Mouse (Mus musculus) limb, embryonic 15.5 days (tissue): ENCODE measurements around the gene Gm2115. TPM values are rescaled to one million over a fixed set of nuclear protein-coding genes. Genes with fewer than 3 reads are reported as not detected.

ENCODE experiments used
- ATAC-seq: fragments of 200-750 bp; cut with Nextera tagmentation; 2 replicates; pipeline ENCODE4 v1.8.0; 2017; ENCODE audit warnings: low read depth, moderate TSS enrichment; ENCODE audit not compliant: insufficient number of reproducible peaks, low FRiP score, low TSS enrichment
- H3K27ac ChIP-seq: fragments of 300-500 bp; sonication (generic); 2 replicates; pipeline ENCODE4 v1.5.1; 2015; ENCODE audit warnings: moderate library complexity, mild to moderate bottlenecking, inconsistent platforms
- H3K27me3 ChIP-seq: fragments of 300-500 bp; sonication (generic); 2 replicates; pipeline ENCODE4 v1.6.1; 2015; ENCODE audit warnings: inconsistent platforms
- H3K36me3 ChIP-seq: fragments of 300-500 bp; sonication (generic); 2 replicates; pipeline ENCODE4 v1.6.1; 2015; ENCODE audit warnings: inconsistent platforms
- H3K4me1 ChIP-seq: fragments of 300-500 bp; sonication (generic); 2 replicates; pipeline ENCODE4 v1.6.1; 2015; ENCODE audit warnings: inconsistent platforms
- H3K4me2 ChIP-seq: fragments of 300-500 bp; sonication (generic); 2 replicates; pipeline ENCODE4 v1.6.1; 2015; ENCODE audit warnings: mild to moderate bottlenecking, inconsistent platforms
- H3K4me3 ChIP-seq: fragments of 300-500 bp; sonication (generic); 2 replicates; pipeline ENCODE4 v1.5.1; 2015; ENCODE audit warnings: mild to moderate bottlenecking, inconsistent platforms
- H3K9ac ChIP-seq: fragments of 300-500 bp; sonication (generic); 2 replicates; pipeline ENCODE4 v1.6.1; 2015; ENCODE audit warnings: inconsistent platforms
- H3K9me3 ChIP-seq: fragments of 300-500 bp; sonication (generic); 2 replicates; pipeline ENCODE4 v1.6.1; 2016; ENCODE audit warnings: inconsistent platforms
- WGBS: fragments of 180-500 bp; shearing (Covaris S2); methylation state at CpG from one replicate; pipeline ENCODE4 v1.1.7; 2015; 5-methylcytosine and 5-hydroxymethylcytosine counted together
- polyA plus RNA-seq: library from polyadenylated mRNA; unstranded; fragments of >200 nt; fragmentation: Nextera tagmentation; extraction: Ambion mirVana; gene quantifications from 2 replicates; pipeline ENCODE4 v1.2.1, GENCODE M21; 2015

The Gm2115 gene
- polyA plus RNA-seq, 1 experiment from 2014 or later: 1.3 TPM

DNA sequence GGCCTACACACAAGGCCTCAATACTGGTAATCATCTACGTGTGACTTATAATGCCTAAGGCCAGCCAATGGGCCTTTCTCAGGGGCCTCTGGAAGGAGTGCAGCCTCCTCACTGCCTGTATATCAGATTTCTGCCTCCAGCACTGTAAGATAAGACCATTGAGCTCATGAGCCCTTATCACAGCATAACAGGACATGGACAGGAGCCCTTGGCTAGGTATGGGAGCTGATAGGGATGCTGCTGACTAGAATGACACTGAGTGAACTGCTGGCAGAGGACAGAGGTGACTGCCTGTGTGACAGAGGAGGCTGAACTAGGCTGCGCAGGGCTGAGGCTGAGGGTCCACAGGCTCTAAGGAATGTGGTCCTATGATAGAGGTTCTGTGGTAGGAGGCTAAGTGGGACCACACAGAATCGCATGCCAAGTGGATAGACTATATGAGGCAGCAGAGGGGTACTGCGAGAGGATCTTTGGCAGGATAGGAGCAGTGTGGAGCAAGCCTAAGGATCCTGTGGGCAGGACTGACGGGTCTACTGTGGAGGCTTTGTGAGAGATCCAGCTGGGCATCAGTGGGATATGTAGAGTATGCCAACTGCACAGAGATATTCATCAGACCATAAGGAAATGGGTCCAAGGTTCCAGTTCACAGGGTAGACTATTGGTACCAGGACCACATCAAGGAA is 58.5 kb downstream of the Gm2115 start:
- Histone ChIP-seq H3K36me3 (no peaks in the 10 kb centered on the region), H3K4me3 (no peak overlapping the region), H3K4me2 (no peak overlapping the region), H3K27ac (no peak overlapping the region), H3K27me3 (no peaks in the 10 kb centered on the region), H3K9ac (no peak overlapping the region), H3K4me1 (no peaks in the 10 kb centered on the region), H3K9me3 (no peaks in the 10 kb centered on the region)
- no peak for ATAC-seq
- WGBS: 91% methylated on average over 5 of the region's 5 CpGs

DNA sequence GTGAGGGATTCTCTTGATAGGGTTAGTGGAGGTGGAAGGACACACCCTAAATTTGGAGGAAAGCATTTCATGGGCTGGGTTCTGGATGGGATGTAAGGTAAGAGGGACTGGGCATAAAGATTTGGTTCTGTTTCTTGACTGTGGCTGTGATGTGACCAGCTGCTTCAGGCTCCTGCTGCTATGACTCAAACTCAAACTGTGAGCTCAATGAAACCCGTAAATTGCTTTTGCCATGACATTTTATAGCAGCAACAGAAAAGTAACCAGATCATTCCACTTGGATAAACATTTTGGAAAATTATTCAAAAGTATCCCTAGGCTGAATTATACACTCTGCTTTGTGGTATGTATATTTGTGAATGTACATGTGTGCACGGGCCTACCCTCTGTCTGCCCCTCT is 61.9 kb downstream of the Gm2115 start:
- peaks cover 3% of the 10 kb centered on the region; the same call in 1 of the 2 replicates for H3K4me1 ChIP-seq
- H3K9ac ChIP-seq: no peak overlapping the region
- no peaks in the 10 kb centered on the region for H3K27me3 ChIP-seq
- 78% methylated on average over 2 of the region's 2 CpGs for WGBS
- H3K36me3 ChIP-seq: no peaks in the 10 kb centered on the region
- no peak for ATAC-seq
- no peaks in the 10 kb centered on the region for H3K9me3 ChIP-seq
- no peak overlapping the region for H3K4me2 ChIP-seq
- no peak overlapping the region for H3K27ac ChIP-seq
- H3K4me3 ChIP-seq: no peak overlapping the region

DNA sequence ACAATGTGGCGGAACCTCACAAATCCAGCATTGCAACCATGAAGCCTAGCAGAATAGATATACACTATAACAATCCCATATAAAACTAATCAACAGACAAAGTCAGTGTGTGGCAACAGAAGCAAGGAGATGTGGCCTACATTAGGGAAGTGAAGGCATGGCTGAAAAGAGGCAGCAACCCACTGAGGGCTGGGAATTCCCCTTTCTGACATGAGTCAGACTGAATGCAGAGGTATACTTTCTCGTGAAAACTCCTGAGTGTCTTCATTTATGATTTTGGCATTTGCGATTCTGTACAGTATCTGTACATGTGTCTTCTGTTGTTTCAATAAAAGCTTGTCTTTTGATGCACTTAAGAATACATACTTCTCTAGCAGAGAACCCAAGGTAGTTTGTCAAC is 62.6 kb downstream of the Gm2115 start:
- 83% methylated on average over 3 of the region's 3 CpGs for WGBS
- Histone ChIP-seq H3K9ac (no peak overlapping the region), H3K27ac (no peak overlapping the region), H3K4me2 (no peak overlapping the region), H3K9me3 (no peaks in the 10 kb centered on the region), H3K36me3 (no peaks in the 10 kb centered on the region), H3K27me3 (no peaks in the 10 kb centered on the region), H3K4me1 (peaks cover 3% of the 10 kb centered on the region; the same call in 1 of the 2 replicates), H3K4me3 (no peak overlapping the region)
- no peak for ATAC-seq

DNA sequence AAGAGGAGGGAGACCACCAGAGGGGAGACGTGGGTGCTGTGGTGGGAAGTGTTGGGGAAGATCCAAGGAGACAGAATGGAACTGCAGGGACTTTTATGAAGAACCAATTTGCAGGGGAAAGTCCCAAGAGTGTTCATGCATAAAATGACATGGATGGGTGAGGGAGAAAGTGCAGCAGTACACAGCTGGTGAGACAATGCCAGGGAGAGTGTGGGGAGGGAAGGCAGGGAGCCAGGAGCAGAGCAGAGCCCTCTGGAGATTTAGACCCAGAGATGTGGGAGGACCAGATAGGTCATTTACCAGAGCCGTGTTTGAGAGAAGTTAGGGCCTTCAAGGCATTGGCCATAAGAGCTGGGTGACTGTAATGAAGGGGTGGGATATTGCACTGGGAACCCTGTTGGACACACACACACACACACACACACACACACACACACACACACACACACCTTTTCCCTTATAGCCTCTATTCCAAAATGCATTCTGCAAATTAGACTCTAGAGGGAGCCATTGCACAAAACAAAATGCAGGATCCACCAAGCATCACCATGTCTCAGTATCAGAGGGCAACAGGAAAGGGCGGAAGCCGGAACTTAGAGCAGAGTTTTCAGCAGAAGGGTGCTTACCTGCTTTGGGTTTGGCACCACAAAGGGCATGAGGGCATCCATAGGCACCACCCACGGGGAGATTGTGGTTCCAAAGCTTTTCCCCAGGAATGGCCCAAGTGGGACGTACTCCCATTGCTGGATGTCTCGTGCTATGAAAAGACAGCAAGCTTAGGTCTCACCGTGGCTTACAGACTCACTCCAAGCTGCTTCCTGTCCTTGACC is 65.5 kb downstream of the Gm2115 start:
- H3K4me3 ChIP-seq: no peak overlapping the region
- no peaks in the 10 kb centered on the region for H3K36me3 ChIP-seq
- 0 out of 2 replicates have a peak, but pooled peaks have one; percentile 8 for ATAC-seq
- H3K27ac ChIP-seq: no peak overlapping the region
- no peak overlapping the region for H3K4me2 ChIP-seq
- H3K4me1 ChIP-seq: peaks cover 3% of the 10 kb centered on the region; the same call in 1 of the 2 replicates
- no peaks in the 10 kb centered on the region for H3K9me3 ChIP-seq
- 47% methylated on average over 8 of the region's 8 CpGs for WGBS
- no peak overlapping the region for H3K9ac ChIP-seq
- no peaks in the 10 kb centered on the region for H3K27me3 ChIP-seq

DNA sequence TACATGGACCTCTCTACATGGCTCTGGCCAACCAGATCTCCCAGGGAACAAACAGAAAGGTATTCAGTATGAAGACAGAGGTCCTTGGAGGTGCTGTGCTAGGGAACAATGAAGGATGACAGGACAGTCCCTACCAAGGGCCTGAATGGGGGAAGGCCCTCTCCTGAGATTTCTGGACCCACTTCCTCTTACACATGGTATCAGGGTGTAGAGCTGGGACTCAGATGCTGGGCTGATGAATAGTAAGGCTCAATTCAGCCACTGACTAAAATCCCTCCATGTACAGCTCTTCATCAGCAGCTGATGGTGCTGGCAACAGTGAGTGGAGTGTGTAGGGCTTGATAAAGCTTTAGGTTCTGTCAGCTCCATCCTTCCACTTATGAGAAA is 66.2 kb downstream of the Gm2115 start:
- Histone ChIP-seq H3K9ac (no peak overlapping the region), H3K27me3 (no peaks in the 10 kb centered on the region), H3K4me3 (no peak overlapping the region), H3K9me3 (no peaks in the 10 kb centered on the region), H3K36me3 (no peaks in the 10 kb centered on the region), H3K27ac (no peak overlapping the region), H3K4me1 (peaks cover 3% of the 10 kb centered on the region; the same call in 1 of the 2 replicates), H3K4me2 (no peak overlapping the region)
- no peak for ATAC-seq

DNA sequence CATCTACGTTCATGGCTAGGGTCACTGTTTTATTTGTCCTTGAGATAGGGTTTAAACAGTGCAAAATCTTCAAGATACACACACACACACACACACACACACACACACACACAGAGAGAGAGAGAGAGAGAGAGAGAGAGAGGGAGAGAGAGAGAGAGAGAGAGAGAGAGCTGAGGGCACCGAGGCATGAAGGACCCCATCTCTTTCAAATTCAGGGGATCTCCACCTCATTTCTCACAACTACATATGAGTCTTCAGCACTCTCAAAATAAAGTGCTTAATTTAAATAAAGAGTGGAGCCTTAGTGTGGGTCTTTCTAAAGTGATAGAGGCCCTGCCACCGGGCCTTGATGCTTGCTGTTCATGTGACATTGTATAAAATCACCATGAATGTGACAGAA is 67.2 kb downstream of the Gm2115 start:
- Histone ChIP-seq H3K27me3 (no peaks in the 10 kb centered on the region), H3K4me2 (no peak overlapping the region), H3K9ac (no peak overlapping the region), H3K4me1 (peaks cover 3% of the 10 kb centered on the region; the same call in 1 of the 2 replicates), H3K36me3 (no peaks in the 10 kb centered on the region), H3K27ac (no peak overlapping the region), H3K9me3 (no peaks in the 10 kb centered on the region), H3K4me3 (no peak overlapping the region)
- ATAC-seq: no peak
- whole genome bisulfite sequencing: 93% methylated on average over 3 of the region's 3 CpGs

DNA sequence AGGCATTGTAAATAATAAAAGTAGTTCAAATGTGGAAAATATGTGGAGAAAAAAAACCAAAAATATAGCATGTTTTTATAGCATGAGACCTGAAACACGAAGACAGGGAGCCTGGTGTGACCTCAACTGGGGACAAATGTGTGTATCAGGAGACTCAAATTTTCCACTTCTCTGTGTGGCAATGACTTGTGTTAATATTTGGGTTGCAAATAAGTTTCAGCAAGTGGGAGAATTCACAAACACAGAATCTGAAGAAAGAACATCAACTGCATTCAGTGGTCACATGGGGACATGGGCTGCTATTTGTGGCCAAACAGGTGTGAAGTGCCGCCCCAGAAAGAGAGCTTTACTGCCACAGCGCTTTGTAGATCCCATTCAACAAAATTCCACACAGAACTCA is 67.9 kb downstream of the Gm2115 start:
- Histone ChIP-seq H3K27me3 (no peaks in the 10 kb centered on the region), H3K27ac (no peak overlapping the region), H3K9ac (no peak overlapping the region), H3K36me3 (no peaks in the 10 kb centered on the region), H3K4me1 (peaks cover 3% of the 10 kb centered on the region; the same call in 1 of the 2 replicates), H3K4me3 (no peak overlapping the region), H3K4me2 (no peak overlapping the region), H3K9me3 (no peaks in the 10 kb centered on the region)
- 78% methylated on average over 3 of the region's 3 CpGs for WGBS
- ATAC-seq: no peak

DNA sequence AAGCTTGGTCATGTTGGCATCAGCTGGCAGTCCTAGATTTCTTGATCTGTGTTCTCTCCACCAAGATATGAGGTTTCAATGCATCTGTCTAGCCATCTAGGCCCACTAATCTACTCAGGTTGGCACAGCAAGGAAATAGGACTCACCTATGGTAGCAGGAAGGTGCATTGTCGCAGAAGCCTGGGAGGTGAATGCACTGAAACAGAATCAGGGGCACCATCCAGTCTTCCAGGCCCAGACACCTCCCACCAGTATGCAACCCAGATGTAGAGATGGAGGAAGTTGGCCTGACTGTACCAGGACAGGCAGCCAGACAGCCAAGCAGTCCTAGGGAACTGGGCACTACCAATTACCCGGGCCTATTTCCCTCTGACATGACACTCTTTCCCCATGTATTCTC is 71.9 kb downstream of the Gm2115 start:
- no peak for ATAC-seq
- Histone ChIP-seq H3K9me3 (no peaks in the 10 kb centered on the region), H3K4me3 (no peak overlapping the region), H3K27me3 (no peaks in the 10 kb centered on the region), H3K4me2 (no peak overlapping the region), H3K9ac (no peak overlapping the region), H3K4me1 (peaks cover 7% of the 10 kb centered on the region; the same call in 1 of the 2 replicates), H3K27ac (no peak overlapping the region), H3K36me3 (no peaks in the 10 kb centered on the region)
- WGBS: 88% methylated on average over 2 of the region's 2 CpGs

DNA sequence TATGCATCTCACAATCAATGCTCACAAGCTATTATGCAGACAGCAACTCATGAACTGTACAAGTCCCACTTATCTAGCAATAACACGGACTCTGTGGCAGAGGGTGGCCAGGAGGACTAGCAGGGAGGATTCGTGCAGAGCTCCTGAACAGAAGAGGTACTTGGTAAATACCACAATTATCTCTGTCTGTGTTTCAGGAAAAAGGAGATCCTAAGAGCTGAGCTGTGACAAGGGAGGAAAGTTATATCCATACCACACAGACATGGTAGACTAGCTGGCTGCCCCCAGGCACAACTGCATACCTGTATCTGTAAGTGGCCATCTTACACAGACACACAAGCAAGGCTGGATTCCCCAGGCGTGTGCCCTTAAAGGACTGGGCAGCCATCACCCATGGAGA is 72.6 kb downstream of the Gm2115 start:
- H3K4me1 ChIP-seq: peaks cover 7% of the 10 kb centered on the region; the same call in 1 of the 2 replicates
- no peak overlapping the region for H3K4me3 ChIP-seq
- H3K36me3 ChIP-seq: no peaks in the 10 kb centered on the region
- ATAC-seq: no peak
- no peak overlapping the region for H3K27ac ChIP-seq
- no peak overlapping the region for H3K4me2 ChIP-seq
- H3K27me3 ChIP-seq: no peaks in the 10 kb centered on the region
- 82% methylated on average over 3 of the region's 3 CpGs for WGBS
- H3K9ac ChIP-seq: no peak overlapping the region
- H3K9me3 ChIP-seq: no peaks in the 10 kb centered on the region

DNA sequence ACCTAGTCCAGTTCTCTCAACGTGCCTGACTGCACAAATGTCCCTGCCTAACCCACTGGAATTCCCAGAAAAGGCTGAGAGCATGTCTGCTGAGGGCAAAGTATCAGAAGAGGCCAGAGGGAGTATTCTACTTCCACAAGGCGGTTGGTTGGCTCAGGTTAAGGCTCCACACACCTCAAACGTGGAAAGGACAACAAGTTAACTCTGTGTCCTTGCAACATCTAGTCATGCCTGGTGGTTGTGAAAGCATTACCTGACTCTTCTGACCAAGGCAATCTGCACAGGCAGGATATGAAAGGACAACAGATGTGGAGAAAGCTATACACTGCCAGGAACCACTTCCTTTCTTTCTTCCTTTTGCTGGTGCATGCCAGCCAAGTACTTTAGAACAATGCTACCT is 75.7 kb downstream of the Gm2115 start:
- H3K4me2 ChIP-seq: no peak overlapping the region
- no peak overlapping the region for H3K4me3 ChIP-seq
- H3K27me3 ChIP-seq: no peaks in the 10 kb centered on the region
- no peak for ATAC-seq
- no peak overlapping the region for H3K9ac ChIP-seq
- 55% methylated on average over 3 of the region's 3 CpGs for WGBS
- no peaks in the 10 kb centered on the region for H3K9me3 ChIP-seq
- H3K27ac ChIP-seq: no peak overlapping the region
- no peaks in the 10 kb centered on the region for H3K36me3 ChIP-seq
- H3K4me1 ChIP-seq: peaks cover 7% of the 10 kb centered on the region; the same call in 1 of the 2 replicates

DNA sequence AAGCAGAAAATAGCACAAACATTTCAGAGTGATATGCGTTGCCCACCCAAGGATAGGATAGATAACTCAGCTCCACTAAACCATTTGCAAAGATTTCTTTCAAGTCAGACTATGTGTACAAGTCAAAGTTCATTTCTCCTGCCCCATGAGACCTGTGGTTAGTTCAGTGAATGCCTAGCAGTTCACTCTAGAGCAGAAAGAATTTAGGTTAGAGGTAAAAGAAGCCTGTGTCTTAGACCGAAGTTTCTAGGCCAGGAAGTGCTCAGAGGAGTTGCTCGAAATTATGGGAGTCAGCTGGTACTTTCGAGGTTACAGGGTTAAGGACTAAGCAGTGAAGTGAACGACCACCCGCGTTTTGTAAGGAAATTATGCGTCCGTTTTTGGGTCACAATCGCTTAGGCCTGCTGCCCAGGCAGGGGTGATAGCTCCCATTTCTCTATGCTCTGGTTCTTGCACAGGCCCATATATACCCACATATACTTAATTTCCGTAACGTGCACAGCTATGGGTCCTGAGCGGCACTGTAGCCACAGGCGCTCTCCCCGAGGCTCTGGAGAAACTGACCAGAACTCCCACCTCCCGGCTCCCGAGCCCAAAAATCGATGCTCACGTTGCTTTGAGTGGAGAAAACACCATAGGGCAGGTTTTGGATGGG is 76.4 kb downstream of the Gm2115 start:
- Histone ChIP-seq H3K36me3 (no peaks in the 10 kb centered on the region), H3K27me3 (no peaks in the 10 kb centered on the region), H3K9me3 (no peaks in the 10 kb centered on the region), H3K27ac (no peak overlapping the region), H3K9ac (peak overlapping the region; percentile 42; the same call in 1 of the 2 replicates), H3K4me3 (peak overlapping the region; percentile 54), H3K4me2 (peak overlapping the region; percentile 92), H3K4me1 (peaks cover 7% of the 10 kb centered on the region; the same call in 1 of the 2 replicates)
- WGBS: 9% methylated on average over 19 of the region's 19 CpGs
- ATAC-seq: no peak
